Mouse (Mus musculus) E14TG2a.4 (cell line): ENCODE data around the gene 9930022D16Rik.

ENCODE experiments used
- H3K27me3 ChIP-seq: 2 replicates; pipeline ENCODE4 v1.6.1; 2014; ENCODE audit warnings: low read length, control low read depth; ENCODE audit not compliant: insufficient read depth
- H3K36me3 ChIP-seq: 2 replicates; pipeline ENCODE4 v1.6.1; 2014; ENCODE audit warnings: low read length, control low read depth; ENCODE audit not compliant: insufficient read depth
- H3K4me1 ChIP-seq: replicated peaks from 2 replicates; pipeline ENCODE4 v1.6.1; 2014; ENCODE audit warnings: low read depth, low read length, control low read depth
- H3K4me3 ChIP-seq: replicated peaks from 2 replicates; pipeline ENCODE4 v1.5.1; 2014; ENCODE audit warnings: mild to moderate bottlenecking, low read length
- H3K9me3 ChIP-seq: 2 replicates; pipeline ENCODE4 v1.6.1; 2014; ENCODE audit warnings: low read length, control low read depth
- CTCF ChIP-seq: conservative IDR thresholded peaks from 2 replicates; pipeline ENCODE4 v1.5.1; 2014; ENCODE audit warnings: low read length
- NANOG ChIP-seq: IDR thresholded peaks from 2 replicates; pipeline ENCODE4 v1.6.1; 2014; ENCODE audit warnings: borderline replicate concordance, low read length, mixed read lengths
- POU5F1 ChIP-seq: IDR thresholded peaks from 2 replicates; pipeline ENCODE4 v1.6.1; 2014; ENCODE audit warnings: low read length, borderline replicate concordance

The 9930022D16Rik gene

DNA sequence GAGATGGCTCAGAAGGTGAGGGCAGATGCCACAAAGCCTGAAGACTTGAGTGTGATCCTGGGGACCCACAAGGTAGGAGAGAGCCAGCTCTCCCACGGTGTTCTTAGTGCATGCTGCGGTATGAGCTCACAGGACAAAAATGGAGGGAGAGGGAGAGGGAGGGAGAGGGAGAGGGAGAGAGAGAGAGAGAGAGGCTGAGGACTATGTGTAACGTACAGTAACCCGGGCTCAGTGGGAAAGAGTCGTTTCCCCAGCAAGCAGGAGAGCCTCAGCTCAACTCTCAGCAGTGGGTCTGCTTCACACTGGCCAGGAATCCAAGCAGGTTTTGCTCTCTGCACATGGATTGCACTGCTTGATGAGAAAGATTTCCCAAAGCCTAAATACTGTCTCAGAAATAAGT lies 25.5 kb downstream of the 9930022D16Rik start:
- Histone ChIP-seq H3K36me3 (peaks cover 35% of the 10 kb centered on the region), H3K4me3 (0 out of 2 replicates have a peak overlapping the region, but pooled peaks have one; percentile 74), H3K4me1 (peaks cover 17% of the 10 kb centered on the region), H3K9me3 (no peaks in the 10 kb centered on the region), H3K27me3 (peaks cover 18% of the 10 kb centered on the region)
- TF ChIP-seq POU5F1 (no peak), NANOG (no peak), CTCF (no peak)

DNA sequence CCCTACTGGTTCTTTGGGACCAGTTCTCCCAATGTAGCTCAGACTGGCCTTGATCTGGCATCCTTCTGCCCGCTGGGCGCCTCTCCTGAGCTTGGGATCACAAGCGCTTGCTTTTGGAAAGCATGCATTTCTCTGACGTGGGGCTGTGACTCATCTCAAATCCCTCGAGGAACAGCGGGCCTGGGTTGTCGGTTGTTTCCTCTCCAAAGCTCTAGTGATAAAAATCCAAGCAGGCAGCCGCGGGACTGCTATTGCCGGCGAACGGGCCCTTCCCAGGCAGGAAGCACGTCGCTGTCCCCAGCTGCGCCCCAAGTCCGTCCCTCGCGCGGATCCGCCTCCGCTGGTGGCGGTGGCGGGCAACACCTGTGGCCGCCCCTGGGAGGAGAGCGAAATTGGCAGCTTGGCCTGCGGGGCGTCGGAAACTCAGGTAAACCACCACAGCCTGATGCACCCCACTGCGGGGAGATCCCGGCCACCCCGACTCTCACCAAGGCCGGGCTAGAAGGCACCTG lies 26.2 kb downstream of the 9930022D16Rik start:
- H3K4me1 ChIP-seq, result peaks cover 22% of the 10 kb centered on the region
- H3K27me3 ChIP-seq, result peaks cover 18% of the 10 kb centered on the region
- peaks cover 28% of the 10 kb centered on the region for H3K36me3 ChIP-seq
- H3K9me3 ChIP-seq, result no peaks in the 10 kb centered on the region
- TF ChIP-seq POU5F1, result no peak
- no peak for TF ChIP-seq NANOG
- no peak for TF ChIP-seq CTCF
- H3K4me3 ChIP-seq, result peak overlapping the region; percentile 74

DNA sequence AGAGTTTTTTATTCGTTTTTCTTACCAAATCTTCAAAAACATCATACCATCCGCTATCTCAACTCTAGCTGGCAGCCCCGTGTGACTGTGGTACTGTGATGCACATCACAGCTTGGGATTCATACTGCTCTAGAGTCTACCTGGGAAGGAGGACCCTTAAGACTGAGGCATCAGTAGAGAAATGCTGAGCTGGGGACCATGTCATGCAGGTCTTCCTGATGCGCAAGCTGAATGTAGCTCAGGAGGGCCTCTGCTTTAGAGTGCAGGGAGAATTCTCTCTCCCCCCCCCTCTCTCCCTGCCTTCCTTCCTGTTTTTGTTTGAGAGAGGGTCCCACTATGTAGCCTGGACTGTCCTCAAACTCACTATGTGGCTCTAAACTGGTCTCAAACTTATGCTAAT lies 26.9 kb downstream of the 9930022D16Rik start:
- peaks cover 28% of the 10 kb centered on the region for H3K4me1 ChIP-seq
- TF ChIP-seq POU5F1 (no peak), CTCF (no peak), NANOG (no peak)
- no peak overlapping the region; the same call in 1 of the 2 replicates for H3K4me3 ChIP-seq
- peaks cover 18% of the 10 kb centered on the region for H3K27me3 ChIP-seq
- no peaks in the 10 kb centered on the region for H3K9me3 ChIP-seq
- H3K36me3 ChIP-seq, result peaks cover 20% of the 10 kb centered on the region

DNA sequence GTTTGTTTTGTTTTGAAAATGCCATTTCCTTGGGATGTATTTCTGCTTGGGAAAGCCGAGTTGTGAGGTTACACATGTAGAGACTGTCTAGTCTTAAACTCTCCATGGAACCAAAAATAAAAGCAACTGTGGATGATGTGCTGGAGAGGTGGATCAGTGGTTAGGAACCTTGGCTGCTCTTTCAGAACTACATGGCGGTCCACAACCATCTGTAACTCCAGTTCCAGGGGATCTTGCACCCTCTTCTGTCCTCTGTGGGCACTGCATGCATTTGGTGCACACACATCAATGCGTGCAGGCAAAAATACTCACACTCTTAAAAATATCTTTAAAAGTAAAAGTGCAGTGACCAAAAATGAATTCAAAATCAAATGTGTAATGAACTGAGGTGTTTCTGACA lies 27.4 kb downstream of the 9930022D16Rik start:
- H3K4me3 ChIP-seq, result no peak overlapping the region
- H3K36me3 ChIP-seq, result peaks cover 15% of the 10 kb centered on the region
- H3K27me3 ChIP-seq, result peaks cover 18% of the 10 kb centered on the region
- no peaks in the 10 kb centered on the region for H3K9me3 ChIP-seq
- H3K4me1 ChIP-seq, result peaks cover 28% of the 10 kb centered on the region
- TF ChIP-seq CTCF, result peak; percentile 79
- no peak for TF ChIP-seq POU5F1

DNA sequence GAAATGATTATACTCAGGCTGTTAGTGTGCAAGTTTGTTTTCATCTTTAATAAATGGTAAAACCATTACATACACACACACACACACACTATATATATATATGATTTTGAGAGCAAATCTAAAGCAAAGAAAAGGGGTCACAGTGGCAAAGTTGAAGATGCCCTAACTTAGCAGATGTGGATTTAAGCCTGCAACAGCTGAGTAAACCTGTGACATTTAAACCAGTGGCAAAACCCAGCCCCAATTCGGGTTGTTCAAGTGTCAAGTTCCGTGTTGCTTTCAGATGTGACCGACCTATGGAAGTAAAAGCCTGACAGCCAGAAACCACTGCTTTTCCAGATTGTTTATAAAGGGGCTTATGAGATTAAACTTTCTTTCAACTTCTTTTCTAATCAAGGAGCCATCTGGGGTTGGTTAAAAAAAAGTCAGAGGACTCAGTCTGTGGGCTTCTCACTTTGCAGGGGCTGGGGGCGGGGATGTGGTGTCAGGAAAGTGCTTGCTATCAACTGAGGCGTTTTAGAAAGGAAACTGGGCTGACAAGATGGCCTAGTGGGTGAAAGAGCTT lies 28.5 kb downstream of the 9930022D16Rik start:
- H3K27me3 ChIP-seq, result peaks cover 18% of the 10 kb centered on the region
- H3K4me1 ChIP-seq, result peaks cover 25% of the 10 kb centered on the region
- 0 out of 2 replicates have a peak, but pooled peaks cover 7% of the 10 kb centered on the region for H3K36me3 ChIP-seq
- H3K4me3 ChIP-seq, result no peak overlapping the region
- H3K9me3 ChIP-seq, result no peaks in the 10 kb centered on the region
- TF ChIP-seq NANOG (no peak), CTCF (no peak)

DNA sequence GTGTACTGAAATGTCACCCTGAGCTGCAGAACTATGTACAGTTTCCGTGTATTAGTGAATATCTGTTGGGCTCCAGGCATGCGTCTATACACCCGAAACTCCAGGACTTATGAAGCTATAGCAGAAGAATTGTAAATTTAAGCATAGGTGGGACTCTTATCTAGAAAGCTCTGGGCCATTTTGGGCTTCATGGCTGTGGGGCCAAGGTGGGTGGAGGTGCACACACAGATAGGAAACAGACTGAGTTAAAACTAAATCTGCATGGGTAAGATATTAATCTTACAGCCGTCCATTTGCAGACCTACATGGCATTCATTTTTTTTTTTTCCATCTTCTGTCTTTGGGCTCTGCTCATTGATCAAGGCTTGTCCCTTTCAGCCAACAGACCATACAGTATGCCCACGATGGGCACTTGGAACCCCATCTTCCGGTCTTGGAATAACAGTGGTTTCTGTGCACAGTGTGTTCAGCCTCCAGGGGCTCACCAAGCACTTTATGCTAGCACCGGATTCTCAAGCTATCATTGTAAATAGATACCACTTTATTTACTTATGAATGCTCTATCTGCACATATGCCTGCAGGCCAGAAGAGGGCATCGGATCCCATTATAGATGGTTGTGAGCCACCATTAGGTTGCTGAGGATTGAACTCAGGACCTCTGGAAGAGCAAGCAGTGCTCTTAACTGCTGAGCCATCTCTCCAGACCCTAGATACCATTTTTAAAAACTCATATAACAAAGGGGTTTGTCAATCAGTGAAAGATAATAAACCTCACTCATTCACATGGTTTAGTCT lies 29.9 kb downstream of the 9930022D16Rik start:
- no peak overlapping the region for H3K4me3 ChIP-seq
- H3K4me1 ChIP-seq, result peaks cover 25% of the 10 kb centered on the region
- H3K36me3 ChIP-seq, result no peaks in the 10 kb centered on the region
- no peaks in the 10 kb centered on the region for H3K9me3 ChIP-seq
- TF ChIP-seq CTCF (no peak), NANOG (no peak), POU5F1 (no peak)
- H3K27me3 ChIP-seq, result peaks cover 22% of the 10 kb centered on the region

DNA sequence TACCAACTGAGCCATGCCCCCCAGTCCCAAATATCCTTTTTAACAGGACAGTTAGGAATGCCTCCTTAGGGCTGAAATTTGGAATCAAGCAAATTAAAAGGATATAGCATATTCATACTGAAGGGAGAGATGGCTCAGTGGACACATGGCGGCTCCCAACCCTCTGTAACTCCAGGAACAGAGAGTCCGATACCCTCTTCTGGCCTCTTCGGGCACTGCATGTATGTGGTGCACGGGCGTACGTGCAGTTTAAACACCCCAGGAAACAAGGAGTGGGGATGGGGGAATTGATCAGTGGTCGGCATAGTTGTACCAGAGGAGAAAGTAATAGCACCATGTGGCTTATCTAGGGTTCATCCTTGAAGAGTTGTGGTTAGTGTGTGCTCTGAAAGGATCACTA lies 30.9 kb downstream of the 9930022D16Rik start:
- Histone ChIP-seq H3K4me1 (peaks cover 21% of the 10 kb centered on the region), H3K27me3 (peaks cover 18% of the 10 kb centered on the region), H3K36me3 (no peaks in the 10 kb centered on the region), H3K9me3 (no peaks in the 10 kb centered on the region), H3K4me3 (no peak overlapping the region)
- TF ChIP-seq NANOG (no peak), CTCF (peak; percentile 54; the same call in 1 of the 2 replicates), POU5F1 (no peak)

DNA sequence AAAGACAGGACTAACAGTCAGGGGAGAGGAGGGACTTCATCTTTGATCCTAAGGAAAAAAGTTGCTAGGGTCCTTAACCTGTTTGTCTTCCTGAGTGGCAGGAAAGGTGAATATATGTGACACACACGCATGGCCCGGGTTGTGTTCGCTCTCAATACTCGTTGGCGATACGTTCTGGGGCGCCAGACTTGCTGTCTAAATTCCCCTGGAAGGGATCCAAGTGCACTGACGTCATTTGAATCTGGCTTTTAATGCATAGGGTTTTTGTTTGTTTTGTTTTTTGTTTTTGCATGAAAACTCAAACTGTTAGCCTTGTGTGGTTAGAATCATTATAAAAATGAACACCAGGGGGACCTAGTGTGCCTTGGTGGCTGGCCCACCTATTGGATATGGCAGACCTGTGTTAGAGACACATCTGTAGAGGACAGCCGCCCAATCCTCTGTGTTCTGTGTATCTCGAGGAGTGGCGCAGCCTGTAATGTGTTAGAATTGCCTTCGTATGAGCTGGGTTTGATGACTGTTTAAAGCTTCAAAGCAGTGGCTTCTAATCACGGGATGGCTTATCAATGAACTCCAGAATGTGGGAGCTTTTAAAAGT lies 31.8 kb downstream of the 9930022D16Rik start:
- Histone ChIP-seq H3K9me3 (no peaks in the 10 kb centered on the region), H3K4me3 (no peak overlapping the region), H3K27me3 (peaks cover 8% of the 10 kb centered on the region), H3K36me3 (no peaks in the 10 kb centered on the region), H3K4me1 (peaks cover 14% of the 10 kb centered on the region)
- TF ChIP-seq NANOG (no peak), CTCF (peak; percentile 47), POU5F1 (no peak)
